Mouse (Mus musculus) embryonic facial prominence, embryonic 10.5 days (tissue): ENCODE data around the gene Ms4a6d. TPM values are rescaled to one million over a fixed set of nuclear protein-coding genes. Genes with fewer than 3 reads are reported as not detected.
"Not testable (repeated sequence)": the region's sequence is repeated elsewhere in the genome, so short reads cannot be mapped to it uniquely, and the experiment has no call there.

Experiments used
- DNase-seq: peaks from one replicate; pipeline ENCODE4 v3.0.0-alpha.2; 2017; ENCODE audit warnings: low spot score
- H3K27ac ChIP-seq: fragments of 300-500 bp; sonication (generic); replicated peaks from 2 replicates; pipeline ENCODE4 v1.5.1; 2016; ENCODE audit warnings: mild to moderate bottlenecking
- H3K27me3 ChIP-seq: fragments of 300-500 bp; sonication (generic); replicated peaks from 2 replicates; pipeline ENCODE4 v1.6.1; 2016; ENCODE audit warnings: low read depth, mild to moderate bottlenecking; ENCODE audit not compliant: poor library complexity, severe bottlenecking
- H3K36me3 ChIP-seq: fragments of 300-500 bp; sonication (generic); replicated peaks from 2 replicates; pipeline ENCODE4 v1.6.1; 2016; ENCODE audit warnings: mild to moderate bottlenecking, moderate library complexity
- H3K4me1 ChIP-seq: fragments of 300-500 bp; sonication (generic); 2 replicates; pipeline ENCODE4 v1.6.1; 2016
- H3K4me3 ChIP-seq: fragments of 300-500 bp; sonication (generic); 2 replicates; pipeline ENCODE4 v1.5.1; 2016; ENCODE audit warnings: mild to moderate bottlenecking, moderate library complexity
- H3K9me3 ChIP-seq: fragments of 300-500 bp; sonication (generic); 2 replicates; pipeline ENCODE4 v1.6.1; 2016; ENCODE audit warnings: mild to moderate bottlenecking
- WGBS: fragments of 180-500 bp; shearing (Covaris S2); methylation state at CpG from one replicate; pipeline ENCODE4 v1.1.7; 2016; 5-methylcytosine and 5-hydroxymethylcytosine counted together
- polyA plus RNA-seq: library from polyadenylated mRNA; unstranded; fragments of >200 nt; fragmentation: Nextera tagmentation; extraction: Ambion mirVana; gene quantifications from 2 replicates; pipeline ENCODE4 v1.2.1, GENCODE M21; 2016

The Ms4a6d gene
- polyA plus RNA-seq, 1 experiment from 2014 or later = 1.7 TPM

GRCm38 (mm10) chr19:11544383-11544782 lies 60.3 kb downstream of the Ms4a6d start:
- H3K4me1 ChIP-seq, H3K9me3 ChIP-seq, H3K27me3 ChIP-seq, DNase-seq, H3K36me3 ChIP-seq, H3K27ac ChIP-seq, H3K4me3 ChIP-seq: not testable (repeated sequence)
- 90% methylated on average over 2 of the region's 2 CpGs for WGBS

- not testable (repeated sequence) for H3K27ac ChIP-seq, H3K9me3 ChIP-seq, H3K4me1 ChIP-seq, H3K36me3 ChIP-seq, H3K4me3 ChIP-seq, DNase-seq, H3K27me3 ChIP-seq
- WGBS = 88% methylated on average over 1 of the region's 1 CpGs
These were observed 64.4 kb downstream of the Ms4a6d start for GRCm38 (mm10) chr19:11540166-11540821.

DNA sequence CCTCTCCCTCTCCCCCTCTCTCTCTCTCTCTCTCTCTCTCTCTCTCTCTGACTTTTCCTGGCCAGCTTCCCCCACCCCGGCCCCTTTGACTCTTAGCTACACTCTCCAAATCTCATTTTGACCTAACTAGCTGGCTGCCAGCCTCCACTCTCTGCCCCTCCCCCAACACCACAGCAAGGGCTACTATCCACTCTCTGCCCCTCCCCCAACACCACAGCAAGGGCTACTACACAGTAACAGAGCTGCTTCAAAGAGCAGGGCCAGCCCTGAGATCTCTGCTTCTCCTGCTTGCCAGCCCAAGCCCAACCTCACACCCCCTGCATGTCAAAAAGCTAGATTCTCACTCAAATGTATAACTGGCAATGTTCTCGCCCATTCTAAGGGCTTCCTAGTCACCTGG lies 67.3 kb downstream of the Ms4a6d start:
- no peak overlapping the region for H3K4me3 ChIP-seq
- H3K27ac ChIP-seq = no peak overlapping the region
- H3K4me1 ChIP-seq = peaks cover 5% of the 10 kb centered on the region
- 28% methylated on average over 2 of the region's 2 CpGs for WGBS
- H3K27me3 ChIP-seq = no peaks in the 10 kb centered on the region
- no peaks in the 10 kb centered on the region for H3K36me3 ChIP-seq
- peak; percentile 55 for DNase-seq
- no peaks in the 10 kb centered on the region for H3K9me3 ChIP-seq

Other genes with a start within 250 kb of the Ms4a6d start
- gene Ms4a4a, start 229.3 kb downstream of the Ms4a6d start, polyA plus RNA-seq = 0.93 and 1.9 TPM in 2 replicates
- not detected in 2 replicates for gene Ms4a4c, start 200.1 kb downstream of the Ms4a6d start, polyA plus RNA-seq
- gene Ms4a4b, start 161.3 kb downstream of the Ms4a6d start, polyA plus RNA-seq = not detected in 2 replicates
- gene Ms4a6c, start 135.5 kb downstream of the Ms4a6d start, polyA plus RNA-seq = 1.2 and 1.7 TPM in 2 replicates
- gene Gm8369, start 118.9 kb downstream of the Ms4a6d start, polyA plus RNA-seq = not detected in 2 replicates
- gene Ms4a6b, start 88.3 kb downstream of the Ms4a6d start, polyA plus RNA-seq = 1.6 and 1.9 TPM in 2 replicates
- gene Ms4a4d, start 68.0 kb downstream of the Ms4a6d start, polyA plus RNA-seq = 0.58 and 0.82 TPM in 2 replicates
- not detected in 2 replicates for gene Ms4a2, start 18.9 kb upstream of the Ms4a6d start, polyA plus RNA-seq
- gene Ms4a3, start 36.0 kb upstream of the Ms4a6d start, polyA plus RNA-seq = 0.21 and 0.31 TPM in 2 replicates
- gene Oosp2, start 55.7 kb upstream of the Ms4a6d start, polyA plus RNA-seq = not detected in 2 replicates
- gene Oosp1, start 86.3 kb upstream of the Ms4a6d start, polyA plus RNA-seq = not detected in 2 replicates
- gene Oosp3, start 92.2 kb upstream of the Ms4a6d start, polyA plus RNA-seq = not detected in 2 replicates
- not detected in 2 replicates for gene Gif, start 142.7 kb upstream of the Ms4a6d start, polyA plus RNA-seq
- gene Mrpl16, start 165.5 kb upstream of the Ms4a6d start, polyA plus RNA-seq = 58.5 and 59.5 TPM in 2 replicates
- gene Stx3, start 214.6 kb upstream of the Ms4a6d start, polyA plus RNA-seq = 9.8 and 10.7 TPM in 2 replicates
- gene Olfr1417, start 234.4 kb upstream of the Ms4a6d start, polyA plus RNA-seq = not detected in 2 replicates